Mouse (Mus musculus) CD8-positive naive resting alpha-beta T cell, adult 57 days (primary cell): ENCODE measurements around the gene Tlr11. TPM values are rescaled to one million over a fixed set of nuclear protein-coding genes. Genes with fewer than 3 reads are reported as not detected.

Experiments used
- total RNA-seq: library from RNA; stranded (reverse); gene quantifications from one replicate; pipeline ENCODE4 v1.2.4, GENCODE M21; 2023

Tlr11 gene
- 0.21 TPM for total RNA-seq

DNA sequence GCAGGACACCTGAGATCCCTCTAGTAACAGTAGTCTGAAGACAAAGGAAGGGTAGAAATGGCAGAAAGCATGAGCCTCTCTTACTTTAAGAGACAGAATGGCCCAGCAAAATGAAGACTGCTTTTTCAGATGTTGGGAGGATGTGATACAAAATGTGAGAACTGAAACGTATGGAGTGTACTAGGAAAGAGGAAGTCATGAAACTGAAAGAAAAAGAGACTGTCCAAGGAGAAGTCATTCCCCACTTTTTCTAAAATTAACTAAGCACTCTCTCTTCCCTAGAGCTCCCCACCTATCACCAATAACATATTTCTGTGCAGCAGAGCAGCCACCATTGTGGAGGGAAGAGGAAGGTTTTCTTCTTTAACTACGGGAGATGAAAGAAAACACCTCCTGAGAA, at the start of gene Tlr11:
Gene Tlr11, plus strand, starts transcription at position 322 of the 400 bp plus-strand sequence.

DNA sequence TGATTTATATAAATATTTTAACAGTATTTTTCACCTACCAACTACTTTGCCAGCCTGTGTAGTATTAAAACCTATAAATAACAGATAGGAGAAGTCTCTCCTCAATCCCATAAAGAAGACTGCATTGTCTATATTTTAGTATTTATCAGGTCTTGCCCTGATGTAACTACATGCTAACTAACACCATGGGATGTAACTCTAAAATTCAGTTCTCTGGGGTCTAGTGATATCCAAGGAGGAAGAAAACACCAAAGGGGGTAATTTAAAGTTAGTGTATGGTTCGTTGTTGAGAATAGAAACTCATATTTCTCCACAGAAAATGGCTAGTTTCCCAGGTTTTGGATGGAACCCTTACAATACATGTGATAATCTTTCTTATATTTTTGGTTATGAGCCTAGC, 31.1 kb upstream of the Tlr11 start, which contains the start of gene Olfr734:
Gene Olfr734, minus strand, starts transcription at position 101 of the 400 bp plus-strand sequence.

DNA sequence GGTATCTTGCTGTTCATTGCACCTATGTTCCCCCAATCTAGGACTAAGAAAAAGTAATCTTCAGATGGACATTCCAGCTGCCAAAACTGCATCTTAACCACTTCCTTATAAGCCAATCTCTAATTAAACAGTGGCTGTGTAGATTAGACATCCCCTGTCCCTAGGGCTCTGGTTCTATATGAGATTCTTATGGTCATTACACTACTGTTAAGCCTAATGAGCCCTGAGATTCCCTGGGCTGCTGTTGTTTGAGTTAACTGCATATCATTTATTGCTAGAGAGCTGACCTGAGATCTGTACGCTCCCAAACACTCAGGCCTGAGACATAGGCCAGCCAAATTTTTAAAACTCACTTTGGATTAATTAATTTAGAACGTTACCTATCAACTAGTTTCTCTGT, 8.9 kb upstream of the Tlr11 start, which contains the start of gene Olfr735:
Gene Olfr735, minus strand, starts transcription at position 77 of the 400 bp plus-strand sequence.

DNA sequence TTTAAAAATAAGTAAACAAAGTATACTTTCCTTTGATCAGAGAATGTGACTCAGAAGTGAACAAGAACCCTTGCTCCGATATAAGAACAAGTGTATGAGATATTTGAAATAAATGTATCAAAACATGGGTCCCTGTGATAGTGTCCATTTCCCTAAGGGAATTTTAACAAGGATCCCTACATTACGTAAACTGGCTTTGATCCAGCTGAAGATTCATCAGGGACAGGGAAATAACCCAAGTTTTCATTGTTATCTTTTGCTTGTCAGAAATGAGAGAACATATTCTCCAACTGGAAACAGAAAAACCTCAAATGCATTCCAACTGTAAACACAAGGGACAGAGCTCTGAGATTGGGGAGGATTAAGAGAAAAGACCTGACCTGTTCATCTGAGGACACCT, 23.1 kb downstream of the Tlr11 start, which contains the start of gene Olfr736:
Gene Olfr736, plus strand, starts transcription at position 301 of the 400 bp plus-strand sequence.

DNA sequence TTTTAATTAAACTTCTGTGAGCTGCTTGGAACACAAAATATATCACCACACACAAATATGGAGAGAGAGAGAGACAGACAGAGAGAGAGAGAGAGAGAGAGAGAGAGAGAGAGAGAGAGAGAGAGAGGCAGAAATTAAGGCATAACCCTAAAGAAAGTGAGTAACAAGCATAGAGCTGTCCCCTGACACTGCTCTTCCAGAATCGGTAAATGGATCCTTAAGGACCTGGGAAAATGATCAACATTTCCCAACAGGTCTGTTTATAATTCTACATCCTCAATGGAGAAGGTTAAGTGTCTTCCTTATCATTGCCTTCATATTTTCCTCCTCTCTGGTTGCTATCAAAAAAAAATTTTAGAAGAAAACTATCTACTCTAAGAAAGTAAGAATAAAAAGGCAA, 49.6 kb downstream of the Tlr11 start, which contains the start of gene Olfr738:
Gene Olfr738, plus strand, starts transcription at position 301 of the 400 bp plus-strand sequence.

Other genes with a start within 250 kb of the Tlr11 start
- not detected for gene Olfr727, start 234.7 kb upstream of the Tlr11 start, total RNA-seq
- not detected for gene Olfr728, start 215.2 kb upstream of the Tlr11 start, total RNA-seq
- gene Olfr729, start 205.0 kb upstream of the Tlr11 start, total RNA-seq = not detected
- gene Olfr730, start 169.7 kb upstream of the Tlr11 start, total RNA-seq = not detected
- not detected for gene Olfr731, start 116.0 kb upstream of the Tlr11 start, total RNA-seq
- not detected for gene Olfr732, start 73.7 kb upstream of the Tlr11 start, total RNA-seq
- gene Olfr733, start 56.4 kb upstream of the Tlr11 start, total RNA-seq = not detected
- gene Olfr734, start 31.2 kb upstream of the Tlr11 start, total RNA-seq = not detected
- gene Olfr735, start 9.0 kb upstream of the Tlr11 start, total RNA-seq = not detected
- gene Olfr736, start 23.2 kb downstream of the Tlr11 start, total RNA-seq = not detected
- not detected for gene Olfr738, start 49.7 kb downstream of the Tlr11 start, total RNA-seq
- not detected for gene Olfr739, start 60.7 kb downstream of the Tlr11 start, total RNA-seq
- gene Olfr740, start 87.6 kb downstream of the Tlr11 start, total RNA-seq = not detected
- gene Olfr741, start 114.8 kb downstream of the Tlr11 start, total RNA-seq = not detected
- not detected for gene Olfr742, start 145.7 kb downstream of the Tlr11 start, total RNA-seq
- not detected for gene Olfr743, start 163.9 kb downstream of the Tlr11 start, total RNA-seq